Mouse (Mus musculus) brain, embryonic 14.5 days (tissue): ENCODE measurements around the gene Arpp21.

Experiments used
- CTCF ChIP-seq: fragments of 200-500 bp; IDR thresholded peaks from 2 replicates; pipeline ENCODE4 v1.5.1; 2012; ENCODE audit warnings: inconsistent platforms, mild to moderate bottlenecking, moderate library complexity, borderline replicate concordance; ENCODE audit not compliant: insufficient read depth, insufficient read length; ENCODE audit errors: extremely low read depth
- POLR2A ChIP-seq: fragments of 200-500 bp; IDR thresholded peaks from 2 replicates; pipeline ENCODE4 v1.6.1; 2012; ENCODE audit warnings: mild to moderate bottlenecking, inconsistent platforms, borderline replicate concordance; ENCODE audit not compliant: poor library complexity, insufficient read depth, insufficient read length, severe bottlenecking; ENCODE audit errors: extremely low read depth

- TF ChIP-seq CTCF (no peak), POLR2A (no peak)
These were observed 137.5 kb downstream of the Arpp21 start for GRCm38 (mm10) chr9:112098267-112098666.
